Mouse (Mus musculus): ENCODE measurements at regions not wholly inside any gene's neighbourhood (a gene's known extent, or its start where the extent isn't known, plus 50 kb on each side); places are given as distances from the start of the nearest gene placed in this dataset.

DNA sequence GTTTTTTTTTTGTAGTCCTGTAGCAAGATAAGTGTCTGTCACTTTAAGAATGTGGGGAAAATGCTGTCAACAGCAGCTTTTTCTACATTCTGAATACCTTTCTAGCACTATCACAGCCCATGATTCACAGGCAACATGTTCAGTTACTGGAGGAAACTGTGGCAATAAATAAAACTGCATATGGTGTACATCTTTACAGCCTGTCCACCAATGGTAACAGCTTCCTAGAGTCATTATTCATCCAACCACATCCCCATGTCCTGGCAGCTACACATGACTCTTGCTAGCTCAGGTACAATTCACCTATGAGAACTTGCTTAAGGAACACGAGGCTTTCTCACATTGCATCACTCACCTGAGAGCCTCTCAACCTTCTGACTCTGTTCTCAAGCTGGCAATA lies 247.7 kb upstream of the Clec14a start:
- TF ChIP-seq CTCF (IDR thresholded peaks at IDR 0.05; ENCODE audit: borderline replicate concordance, insufficient read depth, low read length) (no peak), POLR2A (IDR thresholded peaks at IDR 0.05; ENCODE audit: low read depth, low read length) (no peak)
